Mouse (Mus musculus): ENCODE measurements around the gene Cpt1c.

- no peak for TF ChIP-seq CTCF (IDR thresholded peaks at IDR 0.05; ENCODE audit: low read depth, low read length)
- TF ChIP-seq POLR2A (IDR thresholded peaks at IDR 0.05; ENCODE audit: insufficient read depth, low read length), result no peak
- TF ChIP-seq EP300 (IDR thresholded peaks at IDR 0.05; ENCODE audit: insufficient read depth, low read depth, low read length), result no peak
Observed at GRCm38 (mm10) chr7:45014096-45014451, 39.4 kb upstream of the Cpt1c start.
